Mouse (Mus musculus) kidney, postnatal 10 days (tissue): Measurements from ENCODE around the gene Tmem39a.

Source experiments
- DNase-seq: peaks from one replicate; pipeline ENCODE4 v3.0.0; 2021; ENCODE audit warnings: mixed read lengths

Tmem39a gene

GRCm38 (mm10) chr16:38591506-38591905, 33.0 kb downstream of the Tmem39a start:
- DNase-seq = no peak

GRCm38 (mm10) chr16:38592026-38592678, 33.7 kb downstream of the Tmem39a start:
- no peak for DNase-seq

DNA sequence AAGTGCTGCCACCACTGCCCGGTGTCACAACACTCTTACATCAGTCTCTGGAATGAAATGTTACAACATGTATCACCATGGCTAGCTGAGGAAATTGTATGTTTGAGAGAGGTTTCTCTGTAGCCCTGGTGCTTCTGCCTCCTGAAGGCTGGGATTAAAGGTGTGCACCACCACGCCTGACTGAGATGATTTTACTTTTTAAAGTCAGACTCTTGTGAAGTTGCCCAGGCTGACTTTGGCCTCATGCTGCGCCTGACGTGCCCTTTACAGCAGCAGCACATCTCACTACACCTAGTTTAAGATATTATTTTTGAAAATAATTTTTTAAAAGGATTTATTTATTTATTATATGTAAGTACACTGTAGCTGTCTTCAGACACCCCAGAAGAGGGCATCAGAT, 34.4 kb downstream of the Tmem39a start:
- DNase-seq = no peak

DNA sequence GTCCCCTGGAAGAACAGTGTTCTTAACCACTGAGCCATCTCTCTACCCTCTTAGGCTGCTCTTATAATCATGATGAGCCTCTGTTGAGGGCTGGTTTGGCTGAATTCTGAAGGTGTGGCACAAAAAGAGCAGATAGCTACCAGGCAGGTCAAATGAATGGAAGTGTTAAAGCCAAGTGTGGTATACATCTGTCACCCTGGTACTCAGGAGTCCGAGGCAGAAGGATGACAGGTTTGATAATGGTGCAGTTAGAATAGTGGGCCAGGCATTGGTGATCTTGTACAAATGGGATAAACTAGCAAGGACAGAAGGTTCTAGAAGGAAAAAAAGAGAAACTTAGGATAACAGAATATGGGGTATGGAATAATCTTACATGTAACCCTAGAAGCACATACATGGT, 35.9 kb downstream of the Tmem39a start:
- no peak for DNase-seq

DNA sequence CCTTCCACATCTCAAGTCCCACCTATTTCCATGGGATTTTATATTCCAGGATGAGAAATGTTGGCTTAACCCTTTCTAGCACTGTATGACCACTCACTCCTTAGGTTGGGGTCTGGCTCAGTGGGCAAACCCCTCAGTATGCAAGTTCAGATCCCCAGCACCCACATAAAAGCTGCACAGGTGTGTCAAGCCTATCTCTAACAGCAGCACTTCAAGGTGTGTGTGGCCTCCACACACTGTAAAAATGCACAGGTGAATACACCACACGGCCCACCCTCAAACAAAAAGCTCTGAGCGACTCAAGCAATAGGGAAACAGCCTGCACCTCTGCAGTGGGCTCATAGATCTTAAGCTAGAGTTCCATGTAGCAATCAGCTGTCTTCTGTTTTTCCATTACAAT, 37.6 kb downstream of the Tmem39a start:
- no peak for DNase-seq

DNA sequence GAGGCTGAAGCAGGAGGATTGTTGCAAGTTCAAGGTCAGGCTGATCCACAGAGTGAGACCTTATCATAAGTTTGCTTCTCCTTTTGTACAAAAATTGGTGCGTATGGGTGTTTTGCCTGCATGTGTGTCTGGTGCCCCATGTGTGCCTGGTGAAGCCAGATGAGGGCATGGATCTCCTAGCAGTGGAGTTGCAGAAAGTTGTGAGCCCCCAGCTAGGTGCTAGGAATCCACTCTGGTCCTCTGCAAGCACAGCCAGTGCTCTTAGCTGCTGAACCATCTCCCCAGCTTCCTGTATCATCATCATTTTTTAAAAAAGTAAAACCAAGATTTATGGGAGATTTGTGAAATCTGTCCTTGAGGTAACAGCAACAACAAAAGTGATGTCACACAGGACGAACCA, 38.2 kb downstream of the Tmem39a start:
- no peak for DNase-seq

DNA sequence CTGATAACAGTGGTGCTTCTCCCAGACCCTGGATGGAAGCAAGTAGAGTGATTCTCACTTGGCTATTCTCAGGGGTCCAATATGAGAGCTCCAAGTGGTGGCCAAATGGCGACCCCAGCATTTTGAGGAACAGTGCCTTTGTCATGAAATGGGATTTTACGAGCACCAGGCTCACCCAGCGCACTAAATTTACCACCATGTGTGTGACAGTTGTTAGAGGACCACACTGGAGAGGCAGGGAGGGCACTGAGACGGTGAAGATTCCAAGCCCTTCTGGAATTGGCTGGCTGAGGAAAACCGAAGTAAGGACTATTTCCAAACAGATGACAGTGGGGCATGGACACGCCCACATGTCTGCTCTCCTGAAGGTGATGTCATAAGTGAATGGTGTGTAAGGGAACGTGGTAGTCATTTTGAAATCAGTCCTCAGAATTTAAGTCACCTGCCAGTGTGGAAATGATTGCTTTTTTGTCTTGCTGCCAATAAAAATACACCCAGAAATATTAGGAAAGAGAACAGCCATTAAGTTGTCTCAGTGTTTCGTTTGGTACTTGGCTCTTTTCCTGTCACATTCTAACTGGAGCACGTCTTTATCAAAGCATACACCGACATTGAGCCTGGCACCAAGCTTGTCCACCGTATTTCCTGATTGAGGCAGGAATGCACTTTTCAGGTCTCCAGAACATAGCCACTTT, 40.6 kb downstream of the Tmem39a start:
- DNase-seq = no peak

DNA sequence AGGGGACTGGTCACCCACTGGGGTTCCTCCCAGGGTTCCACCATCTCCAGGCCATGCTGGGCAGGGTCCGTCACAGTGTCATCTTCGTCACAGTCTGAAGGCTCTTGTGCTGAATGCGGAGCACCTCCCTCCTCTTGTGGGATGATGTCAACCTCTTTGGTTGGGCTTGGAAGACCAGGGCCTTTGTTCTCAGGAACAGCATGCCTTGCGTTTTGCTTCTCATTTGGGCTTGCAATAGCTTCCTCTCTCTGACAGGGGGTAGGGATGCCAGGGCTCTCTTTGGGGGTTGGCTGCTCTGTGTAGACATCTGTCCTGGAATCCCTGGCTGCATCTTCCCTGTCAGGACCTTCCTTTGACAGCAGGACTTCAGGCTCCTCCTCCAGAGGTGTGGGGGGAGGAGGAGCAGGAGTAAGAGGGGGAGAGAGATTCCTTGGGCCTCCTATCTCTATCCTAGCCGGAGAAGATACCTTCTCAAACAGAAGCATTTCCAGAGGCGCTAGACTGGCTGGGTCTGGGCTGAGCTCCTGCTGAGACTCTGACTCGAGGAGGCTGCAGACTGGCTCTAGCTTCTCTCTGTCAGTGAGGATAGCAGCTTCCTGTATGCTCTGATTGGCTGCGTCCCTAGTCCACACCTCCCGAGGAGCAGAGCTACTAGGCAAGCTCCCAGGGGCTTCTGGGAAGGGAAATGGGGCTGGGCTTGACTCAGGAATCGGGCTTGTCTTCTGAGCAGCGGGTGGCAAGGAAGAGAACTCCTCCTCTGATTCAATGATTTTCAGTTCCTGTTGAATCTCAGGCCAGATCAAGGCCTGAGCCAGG, 44.7 kb downstream of the Tmem39a start:
- DNase-seq = no peak

GRCm38 (mm10) chr16:38606509-38606908, 48.0 kb downstream of the Tmem39a start:
- no peak for DNase-seq

DNA sequence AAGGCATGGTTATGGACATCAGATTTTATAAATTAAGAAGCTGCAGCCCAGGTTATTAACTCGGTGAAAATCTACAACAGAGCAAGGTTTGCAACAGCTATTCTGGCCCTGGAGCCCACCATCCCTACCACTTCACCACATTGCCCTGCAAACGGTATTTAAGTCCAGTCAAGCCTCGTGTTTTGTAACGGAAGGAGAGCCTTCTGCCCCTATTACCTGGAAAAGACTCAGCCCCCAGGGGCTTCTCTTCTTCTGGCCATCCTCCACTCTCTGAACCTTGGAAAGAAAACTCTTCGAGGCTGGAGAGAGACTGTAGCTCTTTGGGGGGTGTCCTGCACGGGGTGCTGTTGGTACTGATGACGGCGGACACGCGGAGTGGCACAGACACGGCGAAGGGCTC, 50.2 kb downstream of the Tmem39a start:
- no peak for DNase-seq

DNA sequence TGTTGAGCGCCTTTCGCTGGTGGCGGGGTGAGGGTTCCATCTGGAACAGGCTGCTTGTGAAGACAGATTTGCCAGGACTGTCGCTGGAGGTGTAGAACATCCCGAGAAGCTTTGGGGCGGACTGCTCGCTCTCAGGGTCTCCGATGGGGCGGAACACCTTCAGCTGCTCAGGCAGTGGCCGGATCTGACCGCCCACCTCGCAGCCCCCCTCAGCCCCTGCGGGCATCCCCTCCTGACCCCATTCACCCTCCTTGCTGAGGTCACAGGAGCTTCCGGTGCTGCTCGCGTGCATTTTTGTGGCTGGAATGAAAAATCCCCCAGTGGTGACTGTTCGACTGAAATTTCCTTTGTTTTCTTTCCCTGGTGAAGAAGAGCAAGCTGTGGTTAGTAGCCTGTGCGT, 50.6 kb downstream of the Tmem39a start:
- no peak for DNase-seq

- DNase-seq = no peak
Measured at GRCm38 (mm10) chr16:38612646-38613045, 54.1 kb downstream of the Tmem39a start.

DNA sequence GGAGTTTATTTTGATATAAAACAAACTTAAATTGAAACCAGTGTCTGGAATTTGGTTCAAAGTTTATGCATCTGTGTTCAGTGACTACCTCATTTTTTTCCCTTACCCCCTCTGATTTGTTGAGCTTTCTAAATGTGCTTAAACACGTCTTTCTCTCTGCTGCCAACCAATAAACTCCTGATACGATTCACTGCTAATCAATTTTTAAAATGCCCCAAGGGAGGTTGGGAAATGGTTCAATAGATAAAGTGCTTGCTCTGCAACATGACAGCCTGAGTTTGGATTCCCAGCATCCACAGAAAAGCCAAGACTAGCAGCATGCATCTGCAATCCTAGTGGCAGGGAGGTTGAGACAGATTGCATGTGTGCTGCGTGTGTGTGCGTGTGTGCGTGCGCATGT, 55.1 kb downstream of the Tmem39a start:
- DNase-seq = no peak

GRCm38 (mm10) chr16:38617977-38618376, 59.5 kb downstream of the Tmem39a start:
- no peak for DNase-seq

GRCm38 (mm10) chr16:38619054-38619453, 60.6 kb downstream of the Tmem39a start:
- DNase-seq = peak; percentile 88

DNA sequence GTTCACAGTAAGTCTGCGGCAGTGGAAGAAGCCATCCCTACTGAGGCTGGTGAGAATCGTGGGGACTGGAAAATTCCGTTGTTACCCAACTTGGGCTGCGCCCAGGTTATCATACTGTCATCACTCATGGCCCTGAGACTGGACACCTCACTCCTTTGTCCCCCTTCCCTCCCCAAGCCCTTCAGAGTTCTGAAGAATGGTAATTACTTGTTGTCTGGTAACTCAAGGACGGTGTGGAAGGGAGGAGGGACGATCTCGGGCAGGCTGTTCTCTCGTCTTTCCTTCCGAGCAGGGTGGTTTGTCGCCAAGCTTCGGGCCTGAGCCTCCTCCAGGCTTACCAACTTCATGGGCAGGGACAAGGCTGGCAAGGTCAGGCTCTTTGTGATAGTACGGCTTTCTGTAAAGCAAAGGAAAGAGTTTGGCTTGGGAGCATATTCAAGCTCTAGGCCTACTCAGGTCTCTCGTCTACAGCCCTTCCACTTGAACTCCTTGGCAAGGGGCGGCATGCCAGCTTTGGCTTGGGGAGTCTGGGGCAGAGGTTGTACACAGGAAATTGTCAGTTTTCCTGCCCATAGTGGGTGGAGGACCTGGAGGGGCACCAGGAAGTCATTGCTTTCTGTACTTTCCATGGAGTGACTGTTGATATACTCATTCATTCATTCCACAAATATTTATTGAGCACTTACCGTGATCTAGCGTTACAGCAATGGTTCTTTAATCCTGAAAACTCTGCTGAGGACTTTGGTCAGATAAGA, 62.4 kb downstream of the Tmem39a start:
- peak; percentile 26 for DNase-seq

DNA sequence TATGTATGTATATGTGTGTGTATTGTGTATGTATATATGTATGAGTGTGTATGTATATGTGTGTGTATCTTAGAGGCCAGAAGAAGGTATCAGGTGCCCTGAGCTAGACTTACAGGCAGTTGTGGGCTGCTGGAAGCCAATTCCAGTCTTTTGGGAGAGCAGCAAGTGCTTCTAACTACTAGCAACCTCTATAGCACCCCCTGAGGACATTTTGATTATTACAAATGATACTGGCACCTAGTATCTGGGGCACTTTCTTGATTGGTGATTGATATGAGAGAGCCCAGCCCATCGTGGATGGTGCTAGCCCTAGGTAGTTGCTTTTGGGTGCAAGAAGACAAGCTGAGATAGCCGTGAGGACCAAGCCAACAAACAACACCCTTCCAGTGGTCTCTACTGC, 63.8 kb downstream of the Tmem39a start:
- DNase-seq = no peak

- DNase-seq = no peak
Measured at GRCm38 (mm10) chr16:38624303-38624702, 65.8 kb downstream of the Tmem39a start.

- DNase-seq = no peak
Measured at GRCm38 (mm10) chr16:38625411-38625810, 66.9 kb downstream of the Tmem39a start.

GRCm38 (mm10) chr16:38625811-38626369, 67.4 kb downstream of the Tmem39a start:
- peak; percentile 42 for DNase-seq

- DNase-seq = peak; percentile 78
Measured at GRCm38 (mm10) chr16:38632147-38632546, 73.6 kb downstream of the Tmem39a start.

- DNase-seq = no peak
Measured at GRCm38 (mm10) chr16:38635833-38636390, 77.4 kb downstream of the Tmem39a start.
